ENCODE assay signal across 9 mouse cellular contexts in genomic region chr10:127197104-127197503, GRCm38 (mm10). TPM values are rescaled to one million over a fixed set of nuclear protein-coding genes. Genes with fewer than 3 reads are reported as not detected.
A peak's percentile ranks its signal among the peaks of the same experiment; 100 is the strongest.
DNase-seq lines count a peak whose midpoint lies in the region; ATAC-seq lines count a peak whose summit lies in the region.
"Had no signal": no experiment of that assay in that cellular context is flagged by ENCODE, and none has a peak within 500 bp of the region (broad histone marks: within the 10 kb centered on the region; RNA-seq: fewer than 3 reads in every experiment).

No protein-coding gene starts in this region.

- peaks cover 16% of the 10 kb centered on the region for H3K4me1 ChIP-seq in heart, embryonic 16.5 days (ENCODE audit: control insufficient read depth, insufficient read depth, low read length)
- peaks cover 72% of the 10 kb centered on the region for H3K4me1 ChIP-seq in liver, embryonic 12.5 days
- H3K4me1 ChIP-seq in liver, embryonic 11.5 days (replicated peaks; ENCODE audit: control insufficient read depth, insufficient read depth, low read length), result peaks cover 31% of the 10 kb centered on the region
- no peaks in the 10 kb centered on the region for H3K4me1 ChIP-seq in brown adipose tissue, adult 24 weeks (ENCODE audit: control insufficient read depth, insufficient read depth, insufficient read length, low read length)
- peaks cover 36% of the 10 kb centered on the region for H3K4me1 ChIP-seq in limb, embryonic 15.5 days

- intact Hi-C loops in heart, postnatal 10 days (cut with DNase I), result loop anchor here (10.0 kb wide), 1 partner anchor 468 kb away; the partner anchor contains the start of genes Nab2 and Nemp1

- H3K4me2 ChIP-seq in heart, embryonic 16.5 days (ENCODE audit: low read depth, low read length), result no peak overlapping the region
- no peak overlapping the region for H3K4me2 ChIP-seq in liver, embryonic 12.5 days
- H3K4me2 ChIP-seq in liver, embryonic 11.5 days, result no peak overlapping the region
- H3K4me2 ChIP-seq in limb, embryonic 15.5 days, result no peak overlapping the region

- H3K36me3 ChIP-seq in heart, embryonic 16.5 days (ENCODE audit: control insufficient read depth, insufficient read depth), result peaks cover 6% of the 10 kb centered on the region
- peaks cover 59% of the 10 kb centered on the region for H3K36me3 ChIP-seq in liver, embryonic 12.5 days
- peaks cover 17% of the 10 kb centered on the region for H3K36me3 ChIP-seq in liver, embryonic 11.5 days (ENCODE audit: control insufficient read depth, insufficient read depth, low read length)
- H3K36me3 ChIP-seq in limb, embryonic 15.5 days, result peaks cover 49% of the 10 kb centered on the region

- no peaks in the 10 kb centered on the region for H3K9me3 ChIP-seq in heart, embryonic 16.5 days (replicated peaks; ENCODE audit: control insufficient read depth, low read length)
- H3K9me3 ChIP-seq in liver, embryonic 12.5 days (replicated peaks), result no peaks in the 10 kb centered on the region
- H3K9me3 ChIP-seq in liver, embryonic 11.5 days (ENCODE audit: control insufficient read depth, low read length), result no peaks in the 10 kb centered on the region
- H3K9me3 ChIP-seq in limb, embryonic 15.5 days, result no peaks in the 10 kb centered on the region

- 87% methylated on average over 8 of the region's 8 CpGs for WGBS in heart, embryonic 16.5 days
- WGBS in liver, embryonic 12.5 days (ENCODE audit: insufficient replicate concordance), result 80% methylated on average over 8 of the region's 8 CpGs
- WGBS in liver, embryonic 11.5 days, result 85% methylated on average over 8 of the region's 8 CpGs
- 85% methylated on average over 8 of the region's 8 CpGs for WGBS in limb, embryonic 15.5 days

- no peaks in the 10 kb centered on the region for H3K27me3 ChIP-seq in heart, embryonic 16.5 days (ENCODE audit: control insufficient read depth, insufficient read depth, low read length)
- H3K27me3 ChIP-seq in liver, embryonic 12.5 days (replicated peaks), result no peaks in the 10 kb centered on the region
- H3K27me3 ChIP-seq in liver, embryonic 11.5 days (replicated peaks; ENCODE audit: control insufficient read depth, insufficient read depth, low read length), result no peaks in the 10 kb centered on the region
- H3K27me3 ChIP-seq in limb, embryonic 15.5 days, result no peaks in the 10 kb centered on the region

- H3K9ac ChIP-seq in heart, embryonic 16.5 days (ENCODE audit: low read length), result no peak overlapping the region
- no peak overlapping the region for H3K9ac ChIP-seq in liver, embryonic 12.5 days
- H3K9ac ChIP-seq in liver, embryonic 11.5 days (ENCODE audit: low read depth, low read length), result no peak overlapping the region
- no peak overlapping the region for H3K9ac ChIP-seq in limb, embryonic 15.5 days

- peak overlapping the region; percentile 4 for H3K27ac ChIP-seq in heart, embryonic 16.5 days (ENCODE audit: low read length)
- 0 out of 2 replicates have a peak overlapping the region, but pooled peaks have one; percentile 30 for H3K27ac ChIP-seq in liver, embryonic 12.5 days
- no peak overlapping the region for H3K27ac ChIP-seq in liver, embryonic 11.5 days (ENCODE audit: low read depth, low read length)
- H3K27ac ChIP-seq in brown adipose tissue, adult 24 weeks (replicated peaks; ENCODE audit: low read depth, low read length), result peak overlapping the region; percentile 55
- H3K27ac ChIP-seq in limb, embryonic 15.5 days, result peak overlapping the region; percentile 97

- DNase-seq in heart, postnatal 10 days, result no peak
- DNase-seq in liver, embryonic 11.5 days (ENCODE audit: low spot score), result no peak
- DNase-seq: right cerebral cortex, postnatal 14 days had no signal

- ATAC-seq in heart, embryonic 16.5 days (replicated peaks; ENCODE audit: extremely low read depth, insufficient read depth, low FRiP score), result no peak
- no peak for ATAC-seq in liver, embryonic 12.5 days
- no peak for ATAC-seq in liver, embryonic 11.5 days (replicated peaks; ENCODE audit: low FRiP score)
- no peak for ATAC-seq in limb, embryonic 15.5 days (ENCODE audit: insufficient number of reproducible peaks, low FRiP score, low TSS enrichment, low read depth)
- ATAC-seq in erythroid progenitor cell, adult 5-6 weeks (replicated peaks; ENCODE audit: low FRiP score, poor library complexity, severe bottlenecking), result no peak

- no peak overlapping the region for H3K4me3 ChIP-seq in heart, embryonic 16.5 days (ENCODE audit: low read length)
- H3K4me3 ChIP-seq in liver, embryonic 12.5 days, result no peak overlapping the region
- H3K4me3 ChIP-seq in liver, embryonic 11.5 days (ENCODE audit: low read depth, low read length), result no peak overlapping the region
- H3K4me3 ChIP-seq in brown adipose tissue, adult 24 weeks (ENCODE audit: insufficient read depth, low read depth, low read length), result no peak overlapping the region
- H3K4me3 ChIP-seq in limb, embryonic 15.5 days, result no peak overlapping the region

RNA-seq across cellular contexts. Expression of gene Dtx3, which starts 1.6 kb away (rescaled TPM):
- polyA plus RNA-seq in heart, embryonic 16.5 days (2015; fragmentation: Nextera tagmentation; extraction: Ambion mirVana), result 69.9 and 72.5 TPM in 2 replicates
- total RNA-seq in heart, postnatal 10 days (2021), result 10 to 100 TPM; 48.4 to 52.2 TPM
- 33.2 and 36.9 TPM in 2 replicates for polyA plus RNA-seq in liver, embryonic 12.5 days (2016; fragmentation: Nextera tagmentation; extraction: Ambion mirVana)
- polyA plus RNA-seq in liver, embryonic 11.5 days (2014; fragmentation: Nextera tagmentation; extraction: Ambion mirVana), result 64.0 and 70.8 TPM in 2 replicates
- 5.0 and 5.8 TPM in 2 replicates for polyA plus RNA-seq in brown adipose tissue, adult 24 weeks (2012; ENCODE audit: insufficient read depth, insufficient read length, missing spikeins)
- polyA plus RNA-seq in limb, embryonic 15.5 days (2015; fragmentation: Nextera tagmentation; extraction: Ambion mirVana), result 140 and 144 TPM in 2 replicates
- total RNA-seq in erythroid progenitor cell, adult 5-6 weeks (2015; ENCODE audit: low replicate concordance), result 18.9 and 22.0 TPM in 2 replicates
- total RNA-seq in erythroid progenitor cell, adult 5-6 weeks (2017; ENCODE audit: low replicate concordance), result 6.3 and 11.9 TPM in 2 replicates

RNA-seq across cellular contexts. Expression of gene Arhgef25, which starts 7.2 kb away (rescaled TPM):
- 26.0 and 27.0 TPM in 2 replicates for polyA plus RNA-seq in heart, embryonic 16.5 days (2015; fragmentation: Nextera tagmentation; extraction: Ambion mirVana)
- total RNA-seq in heart, postnatal 10 days (2021), result 10 to 100 TPM; 20.8 to 21.0 TPM
- 14.3 and 17.4 TPM in 2 replicates for polyA plus RNA-seq in liver, embryonic 12.5 days (2016; fragmentation: Nextera tagmentation; extraction: Ambion mirVana)
- 28.3 and 30.2 TPM in 2 replicates for polyA plus RNA-seq in liver, embryonic 11.5 days (2014; fragmentation: Nextera tagmentation; extraction: Ambion mirVana)
- polyA plus RNA-seq in brown adipose tissue, adult 24 weeks (2012; ENCODE audit: insufficient read depth, insufficient read length, missing spikeins), result 2.0 and 4.0 TPM in 2 replicates
- polyA plus RNA-seq in limb, embryonic 15.5 days (2015; fragmentation: Nextera tagmentation; extraction: Ambion mirVana), result 115 and 118 TPM in 2 replicates
- total RNA-seq in erythroid progenitor cell, adult 5-6 weeks (2015; ENCODE audit: low replicate concordance), result 0.72 TPM in 1 of 2 replicates, not detected in the other
- 0.13 and 10.1 TPM in 2 replicates for total RNA-seq in erythroid progenitor cell, adult 5-6 weeks (2017; ENCODE audit: low replicate concordance)

RNA-seq across cellular contexts. Expression of gene Pip4k2c, which starts 14.3 kb away (rescaled TPM):
- polyA plus RNA-seq in heart, embryonic 16.5 days (2015; fragmentation: Nextera tagmentation; extraction: Ambion mirVana), result 26.3 and 27.2 TPM in 2 replicates
- 10 to 100 TPM; 26.4 to 28.7 TPM for total RNA-seq in heart, postnatal 10 days (2021)
- 44.7 and 50.0 TPM in 2 replicates for polyA plus RNA-seq in liver, embryonic 12.5 days (2016; fragmentation: Nextera tagmentation; extraction: Ambion mirVana)
- polyA plus RNA-seq in liver, embryonic 11.5 days (2014; fragmentation: Nextera tagmentation; extraction: Ambion mirVana), result 43.1 and 43.4 TPM in 2 replicates
- 15.4 and 18.5 TPM in 2 replicates for polyA plus RNA-seq in brown adipose tissue, adult 24 weeks (2012; ENCODE audit: insufficient read depth, insufficient read length, missing spikeins)
- 27.8 and 29.8 TPM in 2 replicates for polyA plus RNA-seq in limb, embryonic 15.5 days (2015; fragmentation: Nextera tagmentation; extraction: Ambion mirVana)
- total RNA-seq in erythroid progenitor cell, adult 5-6 weeks (2015; ENCODE audit: low replicate concordance), result 31.4 and 61.6 TPM in 2 replicates
- 37.8 and 46.2 TPM in 2 replicates for total RNA-seq in erythroid progenitor cell, adult 5-6 weeks (2017; ENCODE audit: low replicate concordance)

RNA-seq across cellular contexts. Expression of gene Slc26a10, which starts 16.7 kb away (rescaled TPM):
- 16.2 and 17.6 TPM in 2 replicates for polyA plus RNA-seq in heart, embryonic 16.5 days (2015; fragmentation: Nextera tagmentation; extraction: Ambion mirVana)
- 10 to 100 TPM; 40.8 to 48.0 TPM for total RNA-seq in heart, postnatal 10 days (2021)
- polyA plus RNA-seq in liver, embryonic 12.5 days (2016; fragmentation: Nextera tagmentation; extraction: Ambion mirVana), result 3.0 and 3.6 TPM in 2 replicates
- 3.6 and 5.2 TPM in 2 replicates for polyA plus RNA-seq in liver, embryonic 11.5 days (2014; fragmentation: Nextera tagmentation; extraction: Ambion mirVana)
- 1.0 and 4.8 TPM in 2 replicates for polyA plus RNA-seq in brown adipose tissue, adult 24 weeks (2012; ENCODE audit: insufficient read depth, insufficient read length, missing spikeins)
- polyA plus RNA-seq in limb, embryonic 15.5 days (2015; fragmentation: Nextera tagmentation; extraction: Ambion mirVana), result 1.2 and 1.7 TPM in 2 replicates
- not detected in 2 replicates for total RNA-seq in erythroid progenitor cell, adult 5-6 weeks (2015; ENCODE audit: low replicate concordance)
- not detected in 2 replicates for total RNA-seq in erythroid progenitor cell, adult 5-6 weeks (2017; ENCODE audit: low replicate concordance)
- polyA plus RNA-seq: erythroblast, embryonic 14.5 days had no signal

RNA-seq across cellular contexts. Expression of gene B4galnt1, which starts 32.1 kb away (rescaled TPM):
- polyA plus RNA-seq in heart, embryonic 16.5 days (2015; fragmentation: Nextera tagmentation; extraction: Ambion mirVana), result 3.4 and 6.5 TPM in 2 replicates
- 1 to 10 TPM; 3.6 to 3.8 TPM for total RNA-seq in heart, postnatal 10 days (2021)
- 12.6 TPM in 2 replicates for polyA plus RNA-seq in liver, embryonic 12.5 days (2016; fragmentation: Nextera tagmentation; extraction: Ambion mirVana)
- polyA plus RNA-seq in liver, embryonic 11.5 days (2014; fragmentation: Nextera tagmentation; extraction: Ambion mirVana), result 21.6 and 26.3 TPM in 2 replicates
- polyA plus RNA-seq in brown adipose tissue, adult 24 weeks (2012; ENCODE audit: insufficient read depth, insufficient read length, missing spikeins), result 0.95 and 1.8 TPM in 2 replicates
- 12.3 and 12.4 TPM in 2 replicates for polyA plus RNA-seq in limb, embryonic 15.5 days (2015; fragmentation: Nextera tagmentation; extraction: Ambion mirVana)
- total RNA-seq in erythroid progenitor cell, adult 5-6 weeks (2015; ENCODE audit: low replicate concordance), result 25.2 and 34.2 TPM in 2 replicates
- 10.7 and 14.0 TPM in 2 replicates for total RNA-seq in erythroid progenitor cell, adult 5-6 weeks (2017; ENCODE audit: low replicate concordance)
